Mouse (Mus musculus) stomach, embryonic 15.5 days (tissue): ENCODE results near the gene Plcb4. TPM values are rescaled to one million over a fixed set of nuclear protein-coding genes. Genes with fewer than 3 reads are reported as not detected.
"Not testable (repeated sequence)": the region's sequence is repeated elsewhere in the genome, so short reads cannot be mapped to it uniquely, and the experiment has no call there.

Source experiments
- ATAC-seq: fragments of 200-750 bp; cut with Nextera tagmentation; 2 replicates; pipeline ENCODE4 v1.8.0; 2017; ENCODE audit warnings: low read depth, moderate number of reproducible peaks, moderate TSS enrichment; ENCODE audit not compliant: insufficient read depth, low FRiP score
- H3K27ac ChIP-seq: fragments of 300-500 bp; sonication (generic); 2 replicates; pipeline ENCODE4 v1.5.1; 2015; ENCODE audit warnings: mild to moderate bottlenecking, inconsistent platforms
- H3K27me3 ChIP-seq: fragments of 300-500 bp; sonication (generic); replicated peaks from 2 replicates; pipeline ENCODE4 v1.6.1; 2015; ENCODE audit warnings: inconsistent platforms
- H3K36me3 ChIP-seq: fragments of 300-500 bp; sonication (generic); 2 replicates; pipeline ENCODE4 v1.6.1; 2015; ENCODE audit warnings: inconsistent platforms
- H3K4me1 ChIP-seq: fragments of 300-500 bp; sonication (generic); 2 replicates; pipeline ENCODE4 v1.6.1; 2015; ENCODE audit warnings: inconsistent platforms
- H3K4me2 ChIP-seq: fragments of 300-500 bp; sonication (generic); 2 replicates; pipeline ENCODE4 v1.6.1; 2015; ENCODE audit warnings: mild to moderate bottlenecking, inconsistent platforms
- H3K4me3 ChIP-seq: fragments of 300-500 bp; sonication (generic); replicated peaks from 2 replicates; pipeline ENCODE4 v1.5.1; 2015; ENCODE audit warnings: inconsistent platforms
- H3K9ac ChIP-seq: fragments of 300-500 bp; sonication (generic); 2 replicates; pipeline ENCODE4 v1.6.1; 2015; ENCODE audit warnings: inconsistent platforms
- H3K9me3 ChIP-seq: fragments of 300-500 bp; sonication (generic); 2 replicates; pipeline ENCODE4 v1.6.1; 2016; ENCODE audit warnings: inconsistent platforms
- WGBS: fragments of 180-500 bp; shearing (Covaris S2); methylation state at CpG from one replicate; pipeline ENCODE4 v1.1.7; 2015; 5-methylcytosine and 5-hydroxymethylcytosine counted together
- polyA plus RNA-seq: library from polyadenylated mRNA; unstranded; fragments of >200 nt; fragmentation: Nextera tagmentation; extraction: Ambion mirVana; gene quantifications from 2 replicates; pipeline ENCODE4 v1.2.1, GENCODE M21; 2015

Plcb4 gene
- polyA plus RNA-seq, 1 experiment from 2014 or later, result 24.7 TPM

GRCm38 (mm10) chr2:135708386-135708785 lies 49.6 kb downstream of the Plcb4 start:
- H3K27me3 ChIP-seq, result no peaks in the 10 kb centered on the region
- no peak for ATAC-seq
- WGBS, result 65% methylated on average over 3 of the region's 3 CpGs

GRCm38 (mm10) chr2:135708796-135709195 lies 50.0 kb downstream of the Plcb4 start:
- WGBS, result 84% methylated on average over 9 of the region's 9 CpGs
- H3K9me3 ChIP-seq, result no peaks in the 10 kb centered on the region
- no peak overlapping the region for H3K27ac ChIP-seq
- H3K36me3 ChIP-seq, result no peaks in the 10 kb centered on the region
- no peak overlapping the region for H3K4me3 ChIP-seq
- no peaks in the 10 kb centered on the region for H3K27me3 ChIP-seq
- no peak overlapping the region for H3K4me2 ChIP-seq
- ATAC-seq, result no peak
- H3K4me1 ChIP-seq, result peaks cover 5% of the 10 kb centered on the region; the same call in 1 of the 2 replicates
- H3K9ac ChIP-seq, result no peak overlapping the region

More at GRCm38 (mm10) chr2:135708386-135708785, 49.6 kb downstream of the Plcb4 start:
- H3K9ac ChIP-seq, result no peak overlapping the region
- no peak overlapping the region for H3K4me2 ChIP-seq
- H3K4me3 ChIP-seq, result no peak overlapping the region
- H3K27ac ChIP-seq, result no peak overlapping the region
- H3K9me3 ChIP-seq, result no peaks in the 10 kb centered on the region
- peaks cover 5% of the 10 kb centered on the region; the same call in 1 of the 2 replicates for H3K4me1 ChIP-seq
- no peaks in the 10 kb centered on the region for H3K36me3 ChIP-seq

- H3K36me3 ChIP-seq, H3K4me2 ChIP-seq, ATAC-seq, H3K4me3 ChIP-seq, H3K27ac ChIP-seq, H3K9me3 ChIP-seq, H3K27me3 ChIP-seq, H3K9ac ChIP-seq, H3K4me1 ChIP-seq: not testable (repeated sequence)
These were observed 50.9 kb downstream of the Plcb4 start for GRCm38 (mm10) chr2:135709736-135710135.

- no peak overlapping the region for H3K4me3 ChIP-seq
- H3K36me3 ChIP-seq, result no peaks in the 10 kb centered on the region
- peak overlapping the region; percentile 57 for H3K27ac ChIP-seq
- H3K4me2 ChIP-seq, result peak overlapping the region; percentile 21; the same call in 1 of the 2 replicates
- peak; percentile 43; the same call in 1 of the 2 replicates for ATAC-seq
- no peaks in the 10 kb centered on the region for H3K27me3 ChIP-seq
- no peaks in the 10 kb centered on the region for H3K9me3 ChIP-seq
- H3K4me1 ChIP-seq, result peaks cover 5% of the 10 kb centered on the region; the same call in 1 of the 2 replicates
- WGBS, result 39% methylated on average over 8 of the region's 8 CpGs
- no peak overlapping the region for H3K9ac ChIP-seq
These were observed 52.5 kb downstream of the Plcb4 start for GRCm38 (mm10) chr2:135711049-135711924.

GRCm38 (mm10) chr2:135711925-135712288 lies 53.1 kb downstream of the Plcb4 start:
- H3K9ac ChIP-seq, result no peak overlapping the region
- peaks cover 5% of the 10 kb centered on the region; the same call in 1 of the 2 replicates for H3K4me1 ChIP-seq
- no peak overlapping the region for H3K4me3 ChIP-seq
- ATAC-seq, result peak; percentile 73; the same call in 1 of the 2 replicates
- no peaks in the 10 kb centered on the region for H3K36me3 ChIP-seq
- no peaks in the 10 kb centered on the region for H3K9me3 ChIP-seq
- H3K27me3 ChIP-seq, result no peaks in the 10 kb centered on the region
- H3K27ac ChIP-seq, result peak overlapping the region; percentile 57; the same call in 1 of the 2 replicates
- 30% methylated on average over 8 of the region's 8 CpGs for WGBS
- H3K4me2 ChIP-seq, result peak overlapping the region; percentile 21; the same call in 1 of the 2 replicates

GRCm38 (mm10) chr2:135712331-135712730 lies 53.5 kb downstream of the Plcb4 start:
- no peak overlapping the region for H3K4me3 ChIP-seq
- H3K27me3 ChIP-seq, result no peaks in the 10 kb centered on the region
- 52% methylated on average over 5 of the region's 5 CpGs for WGBS
- H3K4me2 ChIP-seq, result no peak overlapping the region
- peaks cover 7% of the 10 kb centered on the region; the same call in 1 of the 2 replicates for H3K4me1 ChIP-seq
- H3K9ac ChIP-seq, result no peak overlapping the region
- no peak for ATAC-seq
- no peaks in the 10 kb centered on the region for H3K9me3 ChIP-seq
- no peaks in the 10 kb centered on the region for H3K36me3 ChIP-seq
- no peak overlapping the region for H3K27ac ChIP-seq

GRCm38 (mm10) chr2:135712921-135713320 lies 54.1 kb downstream of the Plcb4 start:
- Histone ChIP-seq H3K9ac (no peak overlapping the region), H3K9me3 (no peaks in the 10 kb centered on the region), H3K27ac (no peak overlapping the region), H3K36me3 (no peaks in the 10 kb centered on the region), H3K4me2 (no peak overlapping the region), H3K4me1 (peaks cover 11% of the 10 kb centered on the region; the same call in 1 of the 2 replicates), H3K27me3 (no peaks in the 10 kb centered on the region), H3K4me3 (no peak overlapping the region)
- no peak for ATAC-seq
- WGBS, result 67% methylated on average over 6 of the region's 6 CpGs

- Histone ChIP-seq H3K9me3 (no peaks in the 10 kb centered on the region), H3K4me2 (no peak overlapping the region), H3K36me3 (no peaks in the 10 kb centered on the region), H3K9ac (no peak overlapping the region), H3K4me1 (peaks cover 11% of the 10 kb centered on the region; the same call in 1 of the 2 replicates), H3K27me3 (no peaks in the 10 kb centered on the region), H3K4me3 (no peak overlapping the region), H3K27ac (no peak overlapping the region)
- 89% methylated on average over 4 of the region's 4 CpGs for WGBS
- no peak for ATAC-seq
These were observed 57.4 kb downstream of the Plcb4 start for GRCm38 (mm10) chr2:135716180-135716579.

GRCm38 (mm10) chr2:135717232-135718134 lies 58.7 kb downstream of the Plcb4 start:
- Histone ChIP-seq H3K4me3 (peak overlapping the region; percentile 8; the same call in 1 of the 2 replicates), H3K27ac (no peak overlapping the region; the same call in 1 of the 2 replicates), H3K27me3 (no peaks in the 10 kb centered on the region), H3K9ac (no peak overlapping the region), H3K9me3 (no peaks in the 10 kb centered on the region), H3K4me1 (peaks cover 6% of the 10 kb centered on the region; the same call in 1 of the 2 replicates), H3K36me3 (no peaks in the 10 kb centered on the region), H3K4me2 (peak overlapping the region; percentile 47)
- no peak for ATAC-seq
- 18% methylated on average over 16 of the region's 16 CpGs for WGBS

- 61% methylated on average over 5 of the region's 5 CpGs for WGBS
- no peaks in the 10 kb centered on the region for H3K36me3 ChIP-seq
- H3K27ac ChIP-seq, result no peak overlapping the region
- H3K4me3 ChIP-seq, result no peak overlapping the region
- no peak overlapping the region for H3K9ac ChIP-seq
- no peaks in the 10 kb centered on the region for H3K9me3 ChIP-seq
- H3K4me2 ChIP-seq, result no peak overlapping the region
- no peak for ATAC-seq
- no peaks in the 10 kb centered on the region for H3K27me3 ChIP-seq
- H3K4me1 ChIP-seq, result peaks cover 6% of the 10 kb centered on the region; the same call in 1 of the 2 replicates
These were observed 63.3 kb downstream of the Plcb4 start for GRCm38 (mm10) chr2:135722109-135722508.

- Histone ChIP-seq H3K27me3 (no peaks in the 10 kb centered on the region), H3K4me3 (no peak overlapping the region), H3K36me3 (no peaks in the 10 kb centered on the region), H3K4me1 (no peaks in the 10 kb centered on the region), H3K9me3 (no peaks in the 10 kb centered on the region), H3K9ac (no peak overlapping the region), H3K27ac (no peak overlapping the region), H3K4me2 (no peak overlapping the region)
- 95% methylated on average over 6 of the region's 6 CpGs for WGBS
- no peak for ATAC-seq
These were observed 64.6 kb downstream of the Plcb4 start for GRCm38 (mm10) chr2:135723387-135723786.
